Mouse (Mus musculus): ENCODE measurements at regions not wholly inside any gene's neighbourhood (a gene's known extent, or its start where the extent isn't known, plus 50 kb on each side); places are given as distances from the start of the nearest gene placed in this dataset.

- 74% methylated on average over 2 of the region's 2 CpGs for WGBS (ENCODE audit: insufficient replicate concordance)
- H3K9ac ChIP-seq = no peak overlapping the region
- H3K9me3 ChIP-seq (replicated peaks) = no peaks in the 10 kb centered on the region
- no peak overlapping the region for H3K4me3 ChIP-seq (replicated peaks)
- H3K27me3 ChIP-seq = no peaks in the 10 kb centered on the region
- H3K4me1 ChIP-seq (replicated peaks) = no peaks in the 10 kb centered on the region
- ATAC-seq (ENCODE audit: low read depth) (no peak), DNase-seq (no peak)
- H3K27ac ChIP-seq = no peak overlapping the region
- H3K4me2 ChIP-seq = no peak overlapping the region
- no peaks in the 10 kb centered on the region for H3K36me3 ChIP-seq
Observed at GRCm38 (mm10) chr2:148180245-148180644, 133.5 kb upstream of the Foxa2 start.

DNA sequence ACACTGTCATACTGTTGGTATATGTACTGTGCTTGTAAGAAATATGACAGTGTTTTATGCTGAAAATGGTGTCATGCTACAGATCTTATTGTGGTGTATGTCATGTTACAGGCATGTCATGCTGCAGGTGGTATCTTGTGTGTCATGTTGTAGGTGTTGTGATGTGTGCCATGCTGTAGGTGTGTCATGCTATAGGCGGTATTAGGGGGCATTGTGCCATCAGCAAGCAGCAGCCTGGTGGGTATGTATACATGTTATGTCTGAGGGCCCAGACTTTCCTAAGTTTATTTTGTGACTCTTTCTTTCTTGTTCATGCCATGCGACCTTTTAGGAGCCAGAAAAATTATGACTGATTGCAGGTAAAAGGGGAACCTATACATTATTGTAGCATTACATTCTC is 134.7 kb upstream of the Foxa2 start:
- ATAC-seq (ENCODE audit: low read depth) (no peak), DNase-seq (no peak)
- H3K4me3 ChIP-seq (replicated peaks) = no peak overlapping the region
- H3K27me3 ChIP-seq = no peaks in the 10 kb centered on the region
- H3K36me3 ChIP-seq = no peaks in the 10 kb centered on the region
- H3K27ac ChIP-seq = no peak overlapping the region
- 66% methylated on average over 2 of the region's 2 CpGs for WGBS (ENCODE audit: insufficient replicate concordance)
- H3K9me3 ChIP-seq (replicated peaks) = no peaks in the 10 kb centered on the region
- H3K4me2 ChIP-seq = no peak overlapping the region
- no peaks in the 10 kb centered on the region for H3K4me1 ChIP-seq (replicated peaks)
- H3K9ac ChIP-seq = no peak overlapping the region

DNA sequence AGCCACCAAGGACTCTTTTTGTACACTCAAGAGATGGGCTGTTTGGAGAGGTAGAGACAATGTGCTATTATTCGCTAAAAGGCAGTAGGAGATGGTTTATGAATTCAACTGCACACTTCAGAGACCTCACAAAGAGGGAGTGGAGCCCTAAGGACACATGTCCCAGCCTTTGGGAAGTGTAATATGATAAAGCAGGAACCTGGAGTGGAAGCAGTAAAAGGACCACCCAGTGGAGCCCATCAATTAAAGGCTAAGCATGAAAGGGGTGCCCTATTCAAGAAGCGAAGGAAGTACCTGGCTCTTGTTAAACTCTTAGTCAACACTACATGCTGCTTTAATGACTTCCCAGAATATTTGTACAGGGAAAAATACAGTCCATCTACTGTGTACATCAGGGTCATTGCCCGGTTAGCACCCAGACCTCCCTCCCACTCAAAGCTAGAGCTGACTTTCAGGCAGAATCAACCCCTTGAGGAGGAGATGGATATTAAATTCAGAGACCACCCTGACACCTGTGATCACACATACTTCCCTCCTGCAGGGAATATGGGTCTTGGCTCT is 135.8 kb upstream of the Foxa2 start:
- Histone ChIP-seq H3K9ac (no peak overlapping the region), H3K4me3 (replicated peaks) (no peak overlapping the region), H3K4me2 (no peak overlapping the region), H3K9me3 (replicated peaks) (no peaks in the 10 kb centered on the region), H3K4me1 (replicated peaks) (no peaks in the 10 kb centered on the region), H3K27me3 (no peaks in the 10 kb centered on the region), H3K36me3 (no peaks in the 10 kb centered on the region), H3K27ac (no peak overlapping the region)
- ATAC-seq (ENCODE audit: low read depth) = no peak
- no peak for DNase-seq
- 61% methylated on average over 3 of the region's 3 CpGs for WGBS (ENCODE audit: insufficient replicate concordance)

GRCm38 (mm10) chr2:148184801-148185212 is 138.0 kb upstream of the Foxa2 start:
- Histone ChIP-seq H3K4me2 (no peak overlapping the region), H3K4me1 (replicated peaks) (no peaks in the 10 kb centered on the region), H3K9ac (no peak overlapping the region), H3K36me3 (no peaks in the 10 kb centered on the region), H3K27me3 (no peaks in the 10 kb centered on the region), H3K9me3 (replicated peaks) (no peaks in the 10 kb centered on the region), H3K4me3 (replicated peaks) (no peak overlapping the region), H3K27ac (no peak overlapping the region)
- no peak for ATAC-seq (ENCODE audit: low read depth)
- WGBS (ENCODE audit: insufficient replicate concordance) = 34% methylated on average over 5 of the region's 5 CpGs
- DNase-seq = no peak

GRCm38 (mm10) chr2:148186363-148186991 is 139.7 kb upstream of the Foxa2 start:
- no peak for DNase-seq
- Histone ChIP-seq H3K27ac (no peak overlapping the region), H3K4me3 (replicated peaks) (no peak overlapping the region), H3K9ac (no peak overlapping the region), H3K4me1 (replicated peaks) (no peaks in the 10 kb centered on the region), H3K4me2 (no peak overlapping the region), H3K9me3 (replicated peaks) (no peaks in the 10 kb centered on the region), H3K36me3 (no peaks in the 10 kb centered on the region), H3K27me3 (no peaks in the 10 kb centered on the region)
- WGBS (ENCODE audit: insufficient replicate concordance) = 67% methylated on average over 7 of the region's 7 CpGs
- no peak for ATAC-seq (ENCODE audit: low read depth)

- ATAC-seq (ENCODE audit: low read depth) (no peak), DNase-seq (no peak)
- Histone ChIP-seq H3K27me3 (no peaks in the 10 kb centered on the region), H3K36me3 (no peaks in the 10 kb centered on the region), H3K4me2 (no peak overlapping the region), H3K9ac (no peak overlapping the region), H3K4me3 (replicated peaks) (no peak overlapping the region), H3K9me3 (replicated peaks) (no peaks in the 10 kb centered on the region), H3K27ac (no peak overlapping the region), H3K4me1 (replicated peaks) (no peaks in the 10 kb centered on the region)
- 62% methylated on average over 2 of the region's 2 CpGs for WGBS (ENCODE audit: insufficient replicate concordance)
Observed at GRCm38 (mm10) chr2:148188865-148189264, 142.1 kb upstream of the Foxa2 start.

DNA sequence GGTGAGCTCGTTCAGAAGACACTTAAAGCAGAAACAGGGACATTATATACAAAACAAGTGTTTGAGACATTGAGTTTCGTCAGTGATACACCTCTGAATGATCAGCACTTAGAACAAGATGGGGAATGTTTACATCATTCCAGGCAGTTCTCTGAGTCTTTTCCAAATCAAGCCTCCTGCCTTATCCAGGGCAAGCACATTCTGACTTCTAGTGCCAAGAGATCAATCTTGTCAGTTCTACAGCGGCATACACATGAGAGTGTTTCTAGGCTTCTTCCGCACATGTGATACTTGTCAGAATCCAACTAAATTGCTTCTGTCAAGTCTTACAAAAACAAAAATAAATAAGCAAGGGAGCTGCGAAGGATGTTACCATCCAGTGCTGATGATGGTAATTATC is 142.5 kb upstream of the Foxa2 start:
- Histone ChIP-seq H3K27me3 (no peaks in the 10 kb centered on the region), H3K9me3 (replicated peaks) (no peaks in the 10 kb centered on the region), H3K36me3 (no peaks in the 10 kb centered on the region), H3K4me1 (replicated peaks) (no peaks in the 10 kb centered on the region), H3K4me2 (no peak overlapping the region), H3K27ac (no peak overlapping the region), H3K4me3 (replicated peaks) (no peak overlapping the region), H3K9ac (no peak overlapping the region)
- ATAC-seq (ENCODE audit: low read depth) (no peak), DNase-seq (no peak)
- WGBS (ENCODE audit: insufficient replicate concordance) = 54% methylated on average over 5 of the region's 5 CpGs

DNA sequence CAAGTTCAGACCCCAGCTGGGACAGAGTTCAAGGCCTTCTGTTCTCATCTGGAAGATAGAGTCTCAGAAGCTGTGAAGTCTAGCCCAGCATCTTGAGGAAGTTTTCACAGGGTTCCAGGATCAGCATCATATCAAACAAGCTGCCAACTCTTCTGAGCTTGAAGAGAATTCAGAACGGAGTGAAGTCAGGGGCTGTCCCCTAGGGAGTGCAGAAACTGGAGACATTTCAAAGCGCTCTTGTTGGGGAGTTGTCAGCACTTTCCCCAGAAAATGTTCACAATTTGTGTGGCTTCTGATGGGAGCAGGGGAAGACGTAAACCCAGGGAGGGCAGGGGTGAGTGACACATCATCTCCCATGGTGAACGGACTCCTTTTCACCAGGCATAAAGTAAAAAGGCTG is 146.2 kb upstream of the Foxa2 start:
- DNase-seq (no peak), ATAC-seq (ENCODE audit: low read depth) (no peak)
- no peaks in the 10 kb centered on the region for H3K9me3 ChIP-seq (replicated peaks)
- H3K36me3 ChIP-seq = no peaks in the 10 kb centered on the region
- no peak overlapping the region for H3K4me2 ChIP-seq
- no peak overlapping the region for H3K9ac ChIP-seq
- no peak overlapping the region for H3K4me3 ChIP-seq (replicated peaks)
- no peaks in the 10 kb centered on the region for H3K27me3 ChIP-seq
- WGBS (ENCODE audit: insufficient replicate concordance) = 45% methylated on average over 4 of the region's 4 CpGs
- no peaks in the 10 kb centered on the region for H3K4me1 ChIP-seq (replicated peaks)
- H3K27ac ChIP-seq = no peak overlapping the region

GRCm38 (mm10) chr2:148197375-148198015 is 150.7 kb upstream of the Foxa2 start:
- ATAC-seq (ENCODE audit: low read depth) (no peak), DNase-seq (no peak)
- Histone ChIP-seq H3K4me1 (replicated peaks) (no peaks in the 10 kb centered on the region), H3K9me3 (replicated peaks) (no peaks in the 10 kb centered on the region), H3K9ac (no peak overlapping the region), H3K27me3 (no peaks in the 10 kb centered on the region), H3K4me3 (replicated peaks) (no peak overlapping the region), H3K4me2 (no peak overlapping the region), H3K36me3 (no peaks in the 10 kb centered on the region), H3K27ac (no peak overlapping the region)
- WGBS (ENCODE audit: insufficient replicate concordance) = 67% methylated on average over 7 of the region's 7 CpGs

GRCm38 (mm10) chr2:148206633-148207032 is 159.9 kb upstream of the Foxa2 start:
- H3K4me3 ChIP-seq (replicated peaks) = no peak overlapping the region
- no peaks in the 10 kb centered on the region for H3K36me3 ChIP-seq
- no peak for DNase-seq
- no peak for ATAC-seq (ENCODE audit: low read depth)
- no peaks in the 10 kb centered on the region for H3K27me3 ChIP-seq
- WGBS (ENCODE audit: insufficient replicate concordance) = 33% methylated on average over 1 of the region's 1 CpGs
- no peaks in the 10 kb centered on the region for H3K9me3 ChIP-seq (replicated peaks)
- H3K9ac ChIP-seq = no peak overlapping the region
- no peaks in the 10 kb centered on the region for H3K4me1 ChIP-seq (replicated peaks)
- H3K4me2 ChIP-seq = no peak overlapping the region
- no peak overlapping the region for H3K27ac ChIP-seq

GRCm38 (mm10) chr2:148210813-148211212 is 164.0 kb upstream of the Foxa2 start:
- DNase-seq (no peak), ATAC-seq (ENCODE audit: low read depth) (no peak)
- H3K9me3 ChIP-seq (replicated peaks) = no peaks in the 10 kb centered on the region
- H3K9ac ChIP-seq = no peak overlapping the region
- H3K27me3 ChIP-seq = no peaks in the 10 kb centered on the region
- H3K4me2 ChIP-seq = no peak overlapping the region
- no peak overlapping the region for H3K27ac ChIP-seq
- WGBS (ENCODE audit: insufficient replicate concordance) = 46% methylated on average over 2 of the region's 2 CpGs
- H3K36me3 ChIP-seq = no peaks in the 10 kb centered on the region
- no peak overlapping the region for H3K4me3 ChIP-seq (replicated peaks)
- no peaks in the 10 kb centered on the region for H3K4me1 ChIP-seq (replicated peaks)

- H3K27ac ChIP-seq = no peak overlapping the region
- H3K9ac ChIP-seq = no peak overlapping the region
- 60% methylated on average over 4 of the region's 4 CpGs for WGBS (ENCODE audit: insufficient replicate concordance)
- H3K27me3 ChIP-seq = no peaks in the 10 kb centered on the region
- ATAC-seq (ENCODE audit: low read depth) = no peak
- H3K9me3 ChIP-seq (replicated peaks) = no peaks in the 10 kb centered on the region
- H3K4me3 ChIP-seq (replicated peaks) = no peak overlapping the region
- no peaks in the 10 kb centered on the region for H3K4me1 ChIP-seq (replicated peaks)
- no peak overlapping the region for H3K4me2 ChIP-seq
- no peaks in the 10 kb centered on the region for H3K36me3 ChIP-seq
- DNase-seq = no peak
Observed at GRCm38 (mm10) chr2:148217136-148217535, 170.4 kb upstream of the Foxa2 start.
